Mouse (Mus musculus): ENCODE results near the gene Gm5129.
A peak's percentile ranks its signal among the peaks of the same experiment; 100 is the strongest.
"Not testable (repeated sequence)": the region's sequence is repeated elsewhere in the genome, so short reads cannot be mapped to it uniquely, and the experiment has no call there.

Gm5129 gene

DNA sequence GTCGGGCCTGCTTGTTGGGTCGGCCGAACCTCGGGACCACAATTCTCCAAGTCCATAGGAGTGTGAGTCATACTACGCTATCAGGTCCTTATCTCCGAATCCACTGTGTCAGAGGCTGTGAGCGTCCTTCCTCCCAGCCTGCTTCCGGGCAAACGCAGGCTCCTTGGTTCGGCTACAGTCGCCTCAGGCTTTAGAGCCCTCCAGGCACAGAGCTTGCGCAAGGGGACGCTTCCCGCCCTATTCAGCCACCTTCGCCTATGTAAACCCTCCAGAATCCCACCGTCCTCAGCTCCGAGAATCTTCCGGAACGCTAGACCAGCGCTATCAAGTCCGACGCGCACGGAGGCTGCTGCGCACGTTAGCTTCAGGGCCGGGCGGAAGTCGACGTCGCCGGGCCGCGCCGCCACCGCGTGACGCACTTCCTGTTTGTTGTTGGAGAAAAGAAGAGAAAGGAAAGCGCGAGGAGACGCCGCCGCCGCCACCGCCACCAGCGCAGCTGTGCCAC, at the start of gene Gm5129, which contains the start of gene Dnajb6:
TSS of gene Gm5129 (minus strand) at position 380 of the 505 bp plus-strand sequence.
TSS of gene Dnajb6 (plus strand) at position 132 of the 505 bp plus-strand sequence.
- DNase-seq (ENCODE audit: low read depth, low spot score): peak; percentile 98

DNA sequence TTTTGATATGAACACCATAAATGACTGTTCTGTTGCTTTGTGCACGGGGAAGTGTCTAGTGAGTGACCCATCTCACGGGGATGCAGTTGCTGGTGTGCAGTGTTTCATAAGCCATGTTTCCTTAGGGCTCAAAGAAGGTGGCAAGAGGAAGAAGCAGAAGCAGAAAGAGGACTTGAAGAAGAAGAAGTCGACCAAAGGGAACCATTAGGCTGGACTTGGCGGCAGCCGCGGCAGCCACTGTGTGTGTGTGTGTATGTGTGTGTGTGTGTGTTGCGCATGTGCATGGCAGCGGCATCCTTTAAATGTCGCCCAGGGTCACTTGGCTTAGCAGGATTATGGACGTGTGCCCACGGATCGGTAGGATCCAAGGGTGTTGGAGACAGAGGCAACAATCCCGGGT, 49.2 kb upstream of the Gm5129 start:
- not testable (repeated sequence) for DNase-seq (ENCODE audit: low read depth, low spot score)

DNA sequence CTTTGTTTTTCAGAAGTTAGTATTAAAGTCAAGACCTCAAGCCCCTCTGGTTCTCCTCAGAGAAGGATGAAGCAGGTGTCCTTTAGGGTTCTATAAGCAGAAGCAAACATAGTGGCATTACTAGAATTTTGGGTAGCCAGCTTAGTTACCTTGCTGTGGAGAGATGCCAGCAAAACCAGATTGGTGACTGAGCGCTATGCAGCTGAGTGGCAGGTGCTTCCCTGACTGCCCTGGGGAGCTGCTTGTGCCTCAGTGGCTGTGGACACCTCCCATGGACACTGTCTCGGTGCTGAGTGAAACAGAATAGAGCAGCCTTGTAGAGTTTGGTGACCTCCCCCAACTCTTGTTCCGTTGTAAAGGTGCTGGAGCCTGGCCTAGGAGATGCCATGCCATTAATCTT, 46.5 kb upstream of the Gm5129 start:
- no peak for DNase-seq (ENCODE audit: low read depth, low spot score)

DNA sequence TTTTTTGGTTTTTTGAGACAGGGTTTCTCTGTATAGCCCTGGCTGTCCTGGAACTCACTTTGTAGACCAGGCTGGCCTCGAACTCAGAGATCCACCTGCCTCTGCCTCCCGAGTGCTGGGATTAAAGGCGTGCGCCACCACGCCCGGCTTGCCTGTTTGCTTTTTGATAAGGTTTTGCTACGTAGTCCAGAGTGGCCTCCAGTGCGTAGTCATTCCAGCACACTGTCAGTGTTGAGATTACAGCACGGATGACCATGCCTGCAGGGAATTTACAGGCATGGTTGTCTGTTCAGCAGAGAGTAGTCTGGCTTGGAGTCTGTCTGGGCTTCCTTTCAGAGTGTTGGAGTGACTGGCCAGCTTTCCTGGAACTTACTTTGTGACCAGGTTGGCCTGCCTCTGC, 44.0 kb upstream of the Gm5129 start:
- not testable (repeated sequence) for DNase-seq (ENCODE audit: low read depth, low spot score)

DNA sequence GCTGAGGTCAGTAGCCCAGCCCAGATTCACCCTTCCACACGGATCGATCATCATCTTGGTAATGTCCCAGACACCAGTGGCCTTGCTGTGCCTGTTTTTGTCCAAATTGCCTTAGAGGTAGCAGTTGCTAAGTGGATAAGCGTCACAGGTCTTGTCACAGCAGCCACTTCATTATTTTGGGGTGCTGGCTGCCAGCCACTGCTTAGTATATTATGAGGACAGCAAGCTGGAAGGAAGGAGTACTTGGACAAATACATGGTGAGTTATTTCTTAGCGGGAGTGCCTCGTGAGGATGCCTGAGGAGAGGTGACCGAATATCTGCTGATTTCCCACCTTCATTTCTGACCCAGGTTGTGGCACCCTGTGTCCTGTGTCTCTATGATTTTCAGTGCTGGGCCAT, 42.3 kb upstream of the Gm5129 start:
- DNase-seq (ENCODE audit: low read depth, low spot score): no peak

DNA sequence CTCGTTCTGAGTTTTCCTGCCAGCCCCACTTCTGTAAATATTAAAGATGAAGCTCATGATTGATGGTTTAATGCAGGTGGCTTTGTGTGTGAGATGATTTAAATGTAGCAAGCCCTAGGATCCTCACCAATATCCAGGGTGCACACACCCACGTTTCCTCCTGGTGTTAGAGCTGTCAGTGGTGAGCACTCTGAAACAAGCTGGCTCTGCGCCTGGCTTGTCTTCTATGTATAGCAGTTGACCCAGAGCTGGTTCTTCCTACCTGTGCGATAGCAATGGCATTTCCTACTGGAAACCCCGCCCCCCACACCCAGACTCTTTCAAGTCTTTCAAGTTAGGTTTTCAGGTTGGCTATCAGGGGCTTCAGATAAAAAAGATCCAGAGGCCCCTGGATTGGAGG, 39.7 kb upstream of the Gm5129 start:
- DNase-seq (ENCODE audit: low read depth, low spot score): no peak

DNA sequence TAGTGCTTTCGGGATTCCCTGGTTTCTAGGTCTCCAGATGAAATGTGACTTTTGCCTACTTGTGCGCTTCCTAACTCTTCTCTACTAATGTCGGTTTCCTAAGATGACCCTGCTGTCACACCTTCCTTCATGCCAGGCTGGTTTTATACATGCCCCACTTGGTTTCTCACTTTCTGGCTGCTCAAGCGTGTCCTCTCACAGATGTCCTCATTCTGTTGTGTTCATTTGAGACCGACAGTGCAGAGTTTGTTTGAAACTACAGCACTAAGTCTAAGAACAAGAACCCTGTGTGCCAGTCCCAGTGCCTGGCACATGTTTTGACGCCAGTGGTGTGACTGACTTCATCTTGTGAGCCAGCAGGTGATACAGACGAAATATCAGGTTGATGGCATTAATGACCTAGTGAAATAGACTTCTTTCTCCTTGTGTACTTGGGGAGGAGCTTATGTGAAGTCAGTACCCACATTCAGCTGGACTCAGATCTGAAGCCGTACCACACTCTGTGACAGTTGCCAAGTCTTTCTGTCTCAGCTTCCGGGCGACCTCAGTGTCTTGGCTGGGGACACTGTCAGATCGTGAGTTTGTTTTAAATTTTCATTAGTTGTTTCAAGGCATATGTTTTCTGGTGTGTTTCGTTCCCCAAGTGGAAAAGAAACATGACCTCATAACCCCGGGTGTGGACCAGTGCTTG, 37.9 kb upstream of the Gm5129 start:
- no peak for DNase-seq (ENCODE audit: low read depth, low spot score)

DNA sequence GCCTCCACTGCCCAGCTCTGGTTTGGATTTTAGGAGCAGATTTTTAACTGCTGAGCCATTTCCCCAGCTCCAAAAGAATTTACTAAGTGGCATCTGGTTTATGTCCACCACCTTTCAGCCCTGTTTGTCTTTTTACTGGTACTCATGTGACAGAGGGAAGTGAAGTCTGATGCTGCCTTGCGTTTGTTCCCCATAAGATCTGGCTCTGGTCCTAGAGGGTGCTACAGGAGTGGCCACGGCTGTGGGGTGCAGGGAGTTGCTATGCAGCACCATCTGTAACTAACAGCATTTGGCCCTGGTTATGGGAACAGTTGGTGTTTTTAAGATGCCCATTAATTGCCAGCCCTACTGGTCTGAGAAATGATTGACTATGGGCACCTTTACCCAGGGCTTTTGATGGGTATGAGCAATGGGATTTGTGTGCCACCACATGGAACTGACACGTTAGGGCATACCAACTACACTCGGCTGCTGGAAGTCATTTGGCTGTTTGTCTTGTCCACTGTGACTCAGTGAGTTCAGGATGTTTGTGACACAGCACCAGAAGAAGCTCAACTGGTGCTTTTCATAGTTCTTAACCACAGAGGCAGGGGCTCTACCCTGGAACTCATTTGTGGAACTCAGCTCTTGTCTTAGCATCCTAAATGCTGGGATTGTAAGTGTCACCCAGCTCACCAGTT, 37.1 kb upstream of the Gm5129 start:
- no peak for DNase-seq (ENCODE audit: low read depth, low spot score)

DNA sequence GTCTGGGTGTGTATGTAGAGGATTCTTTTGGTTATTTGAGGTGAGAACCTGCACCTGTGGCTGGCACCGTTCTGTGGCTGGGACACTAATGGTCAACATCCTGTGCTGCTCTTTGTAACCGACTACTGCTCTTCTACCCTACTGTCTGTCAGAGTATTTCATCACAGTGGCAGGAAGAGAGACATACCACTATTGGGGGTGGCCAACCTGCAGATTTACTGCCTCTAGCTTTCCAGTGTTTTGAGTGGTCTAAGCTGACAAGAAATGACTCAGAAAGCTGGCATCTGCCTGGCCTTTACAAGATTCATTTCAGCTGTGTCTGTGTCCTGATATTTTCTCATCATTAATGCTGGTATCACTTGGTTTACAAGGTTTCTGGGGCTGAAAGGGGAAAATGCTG, 36.3 kb upstream of the Gm5129 start:
- no peak for DNase-seq (ENCODE audit: low read depth, low spot score)

DNA sequence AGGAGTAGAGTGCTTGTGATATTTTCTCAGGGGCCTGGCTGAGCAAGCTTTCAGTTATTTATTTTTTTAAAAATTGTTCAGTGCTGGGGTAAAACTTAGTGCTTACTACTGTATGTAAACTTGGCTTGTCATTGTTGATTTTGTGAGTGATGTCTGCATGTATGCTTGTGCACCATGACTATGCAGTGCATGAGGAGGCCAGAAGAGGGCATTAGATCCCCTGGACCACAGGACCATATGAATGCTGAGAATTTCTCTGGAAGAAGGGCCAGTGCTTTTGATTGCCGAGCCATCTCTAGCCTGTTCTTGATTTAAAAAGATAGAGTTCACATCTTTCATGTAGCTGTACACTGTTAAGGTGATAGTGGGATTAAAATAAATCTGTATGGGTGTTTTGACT, 35.2 kb upstream of the Gm5129 start:
- peak; percentile 18 for DNase-seq (ENCODE audit: low read depth, low spot score)

DNA sequence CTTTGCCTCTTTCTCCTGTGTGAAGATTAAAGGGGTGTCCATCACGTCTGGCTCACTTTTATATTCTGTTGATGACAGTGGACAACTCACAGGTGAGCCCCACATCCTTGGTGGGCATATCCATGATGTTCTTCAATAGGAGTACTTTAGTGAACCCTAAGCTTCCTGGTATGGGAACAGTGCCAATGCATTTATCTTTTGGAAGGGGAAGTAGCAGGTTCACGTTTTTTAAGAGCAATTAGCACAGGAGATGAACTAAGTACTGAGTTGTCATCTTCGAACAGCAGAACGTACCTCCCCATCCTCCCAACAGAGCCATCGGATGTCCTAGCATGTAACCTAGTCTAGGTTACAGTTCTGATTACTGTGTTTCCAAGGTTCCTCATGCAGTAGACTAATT, 23.6 kb upstream of the Gm5129 start:
- no peak for DNase-seq (ENCODE audit: low read depth, low spot score)

DNA sequence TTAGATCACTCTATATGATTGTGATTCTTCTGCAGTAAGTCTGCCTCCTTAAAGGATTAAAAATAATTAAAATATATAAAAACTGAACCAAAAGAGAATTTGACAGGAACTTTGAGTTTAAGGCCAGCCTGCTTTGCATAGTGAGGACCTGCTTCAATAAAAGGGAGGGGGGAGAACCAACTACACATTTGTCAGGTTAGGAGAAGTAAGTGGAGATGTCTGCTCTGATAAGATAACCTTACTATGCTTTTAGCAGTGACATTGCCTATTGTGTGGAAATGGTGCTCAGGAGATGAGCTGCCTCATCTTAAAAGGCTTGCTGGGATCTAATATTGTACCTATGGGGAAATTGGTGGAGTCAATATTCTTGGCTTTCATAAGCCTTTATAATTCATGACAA, 17.2 kb upstream of the Gm5129 start:
- no peak for DNase-seq (ENCODE audit: low read depth, low spot score)

DNA sequence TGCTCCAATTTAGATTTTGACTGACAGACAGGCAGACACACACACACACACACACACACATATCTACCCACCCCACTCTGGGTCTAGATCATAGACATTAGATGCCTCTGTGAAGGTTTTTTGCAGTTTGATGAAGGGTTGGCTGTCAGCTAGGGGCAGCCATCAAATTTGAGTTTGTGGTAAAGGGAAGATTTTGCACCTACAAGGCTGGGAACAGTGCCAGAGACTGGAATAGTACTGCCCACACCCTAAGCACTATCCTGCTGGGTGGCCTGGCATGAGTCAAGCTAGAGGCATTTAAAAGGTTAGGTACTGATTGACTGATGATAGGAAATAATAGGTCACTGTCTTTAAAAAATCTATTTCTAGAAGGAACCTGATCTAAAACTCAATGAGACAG, 15.6 kb upstream of the Gm5129 start:
- DNase-seq (ENCODE audit: low read depth, low spot score): no peak

DNA sequence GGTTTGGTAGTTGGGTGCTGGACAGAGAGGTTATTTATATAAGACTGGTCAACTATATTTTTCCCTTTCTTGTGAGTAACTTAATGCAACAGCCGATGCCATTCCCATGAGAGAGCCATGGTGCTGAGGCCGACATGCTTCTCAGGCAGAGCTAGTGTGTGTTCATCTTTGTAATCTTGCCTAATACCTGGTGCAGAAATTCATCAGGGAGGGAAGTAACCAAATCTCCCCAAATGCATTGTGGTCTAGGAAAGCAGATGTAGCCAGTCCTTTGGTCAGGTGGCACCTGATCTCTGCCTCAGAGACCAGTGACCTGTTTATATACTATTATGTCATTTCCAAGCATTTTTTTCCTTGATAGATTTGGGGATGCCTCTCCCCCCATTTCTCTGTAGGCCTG, 11.9 kb upstream of the Gm5129 start:
- no peak for DNase-seq (ENCODE audit: low read depth, low spot score)

DNA sequence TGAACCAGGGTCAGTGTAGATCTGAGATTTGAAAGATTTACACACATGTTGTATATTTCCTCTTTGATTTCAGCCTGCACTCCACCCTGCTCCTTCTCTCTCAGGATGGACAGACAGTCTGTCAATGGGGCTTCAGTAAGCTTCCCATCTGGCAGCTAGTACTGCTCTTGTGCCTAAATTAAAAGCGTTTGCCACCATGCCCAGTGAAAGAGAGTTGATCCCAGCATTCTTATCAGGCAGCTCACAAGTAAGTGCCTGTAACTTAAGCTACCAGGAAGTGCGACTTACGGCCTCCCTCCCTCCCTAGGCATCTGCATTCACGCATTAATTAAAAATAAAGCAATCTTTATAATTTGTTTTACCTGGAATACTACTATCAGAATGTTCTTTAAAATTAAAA, 5.4 kb upstream of the Gm5129 start:
- no peak for DNase-seq (ENCODE audit: low read depth, low spot score)

DNA sequence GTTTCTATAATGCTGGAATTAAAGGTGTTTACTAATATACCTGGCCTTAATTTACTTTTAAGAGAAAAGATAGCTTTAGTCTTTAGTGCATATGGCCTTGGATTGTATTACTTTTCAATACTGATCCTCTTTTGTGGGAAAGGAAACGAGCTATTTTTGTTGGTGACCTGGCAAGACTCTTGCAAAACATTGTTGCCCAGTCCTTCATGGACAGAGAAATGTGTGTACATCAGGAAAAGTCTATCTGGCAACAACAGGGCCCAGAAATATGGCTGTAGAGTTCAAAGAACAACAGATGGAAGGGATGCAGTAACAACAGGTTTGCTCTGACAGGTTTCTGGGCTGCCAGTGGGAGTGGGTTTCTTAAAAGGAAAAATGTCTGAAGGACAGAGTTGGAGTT, 4.9 kb upstream of the Gm5129 start:
- DNase-seq (ENCODE audit: low read depth, low spot score): no peak

DNA sequence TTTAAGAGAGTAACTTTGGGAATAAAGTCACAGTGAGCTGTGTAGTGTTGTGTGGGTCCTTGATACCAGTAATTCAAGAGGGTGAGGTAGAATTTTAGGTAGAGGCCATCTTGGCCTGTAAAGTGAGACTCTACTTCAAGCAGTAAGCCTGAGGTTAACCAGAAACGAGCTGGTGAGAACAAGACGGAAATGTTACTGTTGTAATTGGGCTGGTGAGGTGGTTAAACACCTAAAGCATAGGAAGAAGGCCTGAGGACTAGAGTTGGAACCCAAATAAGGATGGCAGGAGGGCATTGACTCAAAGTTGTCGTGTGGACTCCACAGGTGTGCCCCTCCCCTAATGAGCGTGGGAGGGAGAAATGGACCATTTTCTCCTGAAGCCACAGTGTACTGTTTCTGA, 2.3 kb upstream of the Gm5129 start:
- DNase-seq (ENCODE audit: low read depth, low spot score): peak; percentile 34

DNA sequence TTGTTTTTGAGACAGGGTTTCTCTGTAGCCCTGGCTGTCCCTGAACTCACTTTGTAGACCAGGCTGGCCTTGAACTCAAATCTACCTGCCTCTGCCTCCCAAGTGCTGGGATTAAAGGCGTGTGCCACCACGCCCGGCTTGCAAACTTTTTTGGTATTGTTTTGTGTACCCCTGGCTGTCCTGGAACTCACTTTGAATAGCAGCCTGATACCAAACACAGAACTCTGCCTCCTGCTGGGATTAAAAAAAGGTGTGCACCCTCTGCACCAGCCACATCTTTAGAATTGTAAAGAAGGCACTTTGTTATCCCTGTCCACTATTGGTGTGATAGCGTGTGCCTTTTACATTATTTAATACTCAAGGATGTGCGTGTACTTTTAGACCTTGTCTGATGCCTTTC, 1.7 kb upstream of the Gm5129 start:
- peak; percentile 23 for DNase-seq (ENCODE audit: low read depth, low spot score)

DNA sequence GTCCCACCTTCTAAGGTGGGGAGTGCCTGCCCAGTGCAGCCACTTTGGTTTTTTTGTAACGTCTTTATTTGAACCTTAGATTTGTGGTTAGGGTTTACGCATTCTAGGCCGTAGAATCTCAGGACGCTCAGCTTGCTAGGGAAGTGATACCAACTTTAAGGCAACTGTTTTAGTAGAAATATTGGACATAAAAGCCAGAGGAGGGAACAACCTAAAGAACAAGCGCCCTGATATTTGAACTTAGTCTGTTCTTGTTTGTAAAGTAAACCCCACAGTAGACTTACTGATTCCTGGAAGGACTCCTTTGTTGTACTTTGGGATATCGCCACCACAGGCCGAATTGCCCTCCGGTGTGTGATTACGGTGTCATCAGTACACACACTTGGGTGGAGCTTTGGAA, 1.2 kb upstream of the Gm5129 start:
- DNase-seq (ENCODE audit: low read depth, low spot score): peak; percentile 25

DNA sequence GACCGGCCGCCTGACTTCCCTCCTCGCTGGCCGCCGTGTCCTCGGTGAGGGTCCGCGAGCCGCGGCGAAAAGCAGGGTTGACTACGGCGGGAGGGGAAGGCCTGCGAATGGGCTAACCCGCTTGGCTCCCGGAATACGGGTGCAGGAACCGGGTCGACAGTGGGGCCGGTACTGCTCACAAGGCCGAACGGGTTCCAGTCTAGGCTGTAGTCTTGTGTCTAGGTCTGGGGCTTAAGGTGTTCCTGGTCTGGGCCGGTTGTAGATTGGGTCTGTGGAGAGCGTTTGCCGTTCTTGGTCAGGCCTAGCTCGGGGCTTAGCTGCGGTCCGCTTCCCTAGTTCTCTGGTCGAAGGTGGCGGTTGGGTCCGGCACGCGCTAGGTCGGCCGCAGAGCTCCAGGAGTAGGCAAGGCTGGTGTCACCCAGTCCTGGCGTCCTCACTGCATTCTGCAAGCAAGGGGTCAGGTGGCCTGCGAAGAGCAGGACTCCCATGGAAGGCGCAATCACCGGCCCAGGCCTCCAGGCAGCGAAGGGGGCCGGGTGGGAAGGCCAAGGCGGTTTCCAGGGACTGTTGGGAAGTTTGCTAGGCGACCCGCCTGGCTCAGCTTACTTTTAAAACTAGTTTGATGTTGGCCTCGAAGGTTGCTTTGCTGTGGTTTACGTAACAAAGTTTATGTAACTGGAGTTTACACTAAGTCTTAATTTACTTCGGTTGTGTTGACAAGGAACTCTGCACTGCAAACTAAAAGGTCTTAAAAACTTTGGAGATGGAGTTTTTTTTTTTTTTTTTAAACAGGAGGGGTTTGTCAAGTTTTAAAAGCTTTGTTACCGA, 551 bp upstream of the Gm5129 start:
- DNase-seq (ENCODE audit: low read depth, low spot score): no peak

DNA sequence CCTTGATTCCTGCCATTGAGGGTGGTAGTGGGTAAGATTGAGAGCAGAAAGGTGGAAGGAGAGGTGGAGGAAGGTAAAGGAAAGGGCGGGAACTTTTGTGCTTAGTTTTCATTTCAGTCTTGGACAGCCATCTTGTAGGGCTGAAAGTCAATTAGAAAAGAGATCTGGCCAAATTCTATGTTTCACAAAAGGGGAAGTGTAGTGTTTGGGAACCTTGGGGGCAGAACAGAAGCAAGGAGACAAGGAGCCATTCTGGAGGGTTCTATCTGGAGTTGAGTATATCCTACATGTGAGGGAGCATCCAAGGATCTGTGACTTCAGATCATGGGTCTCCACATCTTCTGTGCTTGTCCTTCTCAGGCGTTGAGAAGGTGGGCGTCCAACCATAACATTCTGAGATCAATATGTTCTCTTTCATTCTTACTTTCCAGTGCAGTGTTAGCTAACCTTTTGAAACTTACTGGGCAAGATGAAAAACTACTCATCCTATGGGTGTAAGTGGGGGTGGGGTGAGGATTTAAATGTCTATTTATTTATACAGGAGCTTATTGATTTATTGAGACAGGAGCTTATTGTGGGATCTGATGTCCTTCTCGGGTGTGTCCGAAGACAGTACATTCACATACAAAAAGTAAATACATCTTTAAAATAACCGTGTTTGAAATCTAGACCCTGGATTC, 765 bp downstream of the Gm5129 start:
- peak; percentile 13 for DNase-seq (ENCODE audit: low read depth, low spot score)

DNA sequence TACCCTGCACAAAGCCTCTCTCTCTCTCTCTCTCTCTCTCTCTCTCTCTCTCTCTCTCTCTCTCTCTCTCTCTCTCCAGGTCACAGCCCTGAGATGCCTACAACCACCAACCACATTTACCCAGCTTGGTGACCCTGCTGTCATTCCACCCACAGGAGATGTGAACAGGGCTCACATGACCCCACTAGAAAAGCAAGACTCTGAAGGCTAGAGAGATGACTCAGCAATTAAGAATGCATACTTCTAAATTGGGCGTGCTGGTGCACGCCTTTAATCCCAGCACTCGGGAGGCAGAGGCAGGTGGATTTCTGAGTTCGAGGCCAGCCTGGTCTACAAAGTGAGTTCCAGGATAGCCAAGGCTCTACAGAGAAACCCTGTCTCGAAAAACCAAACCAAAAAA, 9.7 kb downstream of the Gm5129 start:
- DNase-seq (ENCODE audit: low read depth, low spot score): not testable (repeated sequence)

All from CD4-positive, CD25-positive, alpha-beta regulatory T cell, adult 2 months (primary cell).